Mouse (Mus musculus): Measurements from ENCODE around the gene Gm42791. TPM values are rescaled to one million over a fixed set of nuclear protein-coding genes. Genes with fewer than 3 reads are reported as not detected.

Gene Gm42791
- polyA plus RNA-seq, 1 experiment = not detected

GRCm38 (mm10) chr5:148890237-148890636 lies 104.7 kb downstream of the Gm42791 start:
- TF ChIP-seq POLR2A (IDR thresholded peaks at IDR 0.05; ENCODE audit: low read depth, low read length) = no peak
- no peak for TF ChIP-seq CTCF (conservative IDR thresholded peaks at IDR 0.05; ENCODE audit: insufficient read depth, insufficient read length, low read depth, low read length)
- no peaks in the 10 kb centered on the region for H3K27me3 ChIP-seq (replicated peaks; ENCODE audit: control insufficient read depth, insufficient read depth, low read length)
- 98% methylated on average over 4 of the region's 4 CpGs for WGBS
- H3K4me1 ChIP-seq (ENCODE audit: control insufficient read depth, insufficient read depth, low read length) = peaks cover 4% of the 10 kb centered on the region; the same call in 1 of the 2 replicates
- DNase-seq = no peak
- no peak overlapping the region for H3K4me3 ChIP-seq (ENCODE audit: insufficient read depth, low read depth, low read length)
- no peaks in the 10 kb centered on the region; the same call in 1 of the 2 replicates for H3K36me3 ChIP-seq (ENCODE audit: control insufficient read depth, insufficient read depth, low read length)
- no peak overlapping the region for H3K27ac ChIP-seq (ENCODE audit: insufficient read depth, low read depth, low read length)

- H3K4me3 ChIP-seq (ENCODE audit: insufficient read depth, low read depth, low read length) = no peak overlapping the region
- 87% methylated on average over 6 of the region's 6 CpGs for WGBS
- H3K36me3 ChIP-seq (ENCODE audit: control insufficient read depth, insufficient read depth, low read length) = no peaks in the 10 kb centered on the region; the same call in 1 of the 2 replicates
- DNase-seq = no peak
- H3K27me3 ChIP-seq (replicated peaks; ENCODE audit: control insufficient read depth, insufficient read depth, low read length) = no peaks in the 10 kb centered on the region
- H3K4me1 ChIP-seq (ENCODE audit: control insufficient read depth, insufficient read depth, low read length) = no peaks in the 10 kb centered on the region
- H3K27ac ChIP-seq (ENCODE audit: insufficient read depth, low read depth, low read length) = no peak overlapping the region
- no peak for TF ChIP-seq POLR2A (IDR thresholded peaks at IDR 0.05; ENCODE audit: low read depth, low read length)
- TF ChIP-seq CTCF (conservative IDR thresholded peaks at IDR 0.05; ENCODE audit: insufficient read depth, insufficient read length, low read depth, low read length) = no peak
These were observed 106.9 kb downstream of the Gm42791 start for GRCm38 (mm10) chr5:148888032-148888431.

- H3K4me1 ChIP-seq (ENCODE audit: control insufficient read depth, insufficient read depth, low read length) = no peaks in the 10 kb centered on the region
- H3K36me3 ChIP-seq (ENCODE audit: control insufficient read depth, insufficient read depth, low read length) = no peaks in the 10 kb centered on the region; the same call in 1 of the 2 replicates
- WGBS = 43% methylated on average over 22 of the region's 22 CpGs
- no peak overlapping the region for H3K4me3 ChIP-seq (ENCODE audit: insufficient read depth, low read depth, low read length)
- peak; percentile 45 for DNase-seq
- no peak for TF ChIP-seq POLR2A (IDR thresholded peaks at IDR 0.05; ENCODE audit: low read depth, low read length)
- no peak for TF ChIP-seq CTCF (conservative IDR thresholded peaks at IDR 0.05; ENCODE audit: insufficient read depth, insufficient read length, low read depth, low read length)
- H3K27ac ChIP-seq (ENCODE audit: insufficient read depth, low read depth, low read length) = no peak overlapping the region
- H3K27me3 ChIP-seq (replicated peaks; ENCODE audit: control insufficient read depth, insufficient read depth, low read length) = no peaks in the 10 kb centered on the region
These were observed 108.9 kb downstream of the Gm42791 start for GRCm38 (mm10) chr5:148885821-148886609.

- no peaks in the 10 kb centered on the region for H3K27me3 ChIP-seq (replicated peaks; ENCODE audit: control insufficient read depth, insufficient read depth, low read length)
- TF ChIP-seq CTCF (conservative IDR thresholded peaks at IDR 0.05; ENCODE audit: insufficient read depth, insufficient read length, low read depth, low read length) (no peak), POLR2A (IDR thresholded peaks at IDR 0.05; ENCODE audit: low read depth, low read length) (no peak)
- H3K27ac ChIP-seq (ENCODE audit: insufficient read depth, low read depth, low read length) = no peak overlapping the region
- 90% methylated on average over 8 of the region's 8 CpGs for WGBS
- no peak for DNase-seq
- H3K4me3 ChIP-seq (ENCODE audit: insufficient read depth, low read depth, low read length) = no peak overlapping the region
- H3K36me3 ChIP-seq (ENCODE audit: control insufficient read depth, insufficient read depth, low read length) = no peaks in the 10 kb centered on the region
- H3K4me1 ChIP-seq (ENCODE audit: control insufficient read depth, insufficient read depth, low read length) = no peaks in the 10 kb centered on the region
These were observed 111.3 kb downstream of the Gm42791 start for GRCm38 (mm10) chr5:148883671-148884070.

- Histone ChIP-seq H3K36me3 (ENCODE audit: control insufficient read depth, insufficient read depth, low read length) (peaks cover 2% of the 10 kb centered on the region; the same call in 1 of the 2 replicates), H3K4me3 (ENCODE audit: insufficient read depth, low read depth, low read length) (no peak overlapping the region), H3K27ac (ENCODE audit: insufficient read depth, low read depth, low read length) (no peak overlapping the region), H3K27me3 (replicated peaks; ENCODE audit: control insufficient read depth, insufficient read depth, low read length) (no peaks in the 10 kb centered on the region), H3K4me1 (ENCODE audit: control insufficient read depth, insufficient read depth, low read length) (no peaks in the 10 kb centered on the region)
- DNase-seq = no peak
- WGBS = 92% methylated on average over 6 of the region's 6 CpGs
- peak; percentile 47 for TF ChIP-seq CTCF (conservative IDR thresholded peaks at IDR 0.05; ENCODE audit: insufficient read depth, insufficient read length, low read depth, low read length)
- no peak for TF ChIP-seq POLR2A (IDR thresholded peaks at IDR 0.05; ENCODE audit: low read depth, low read length)
These were observed 115.7 kb downstream of the Gm42791 start for GRCm38 (mm10) chr5:148879218-148879617.

- H3K27me3 ChIP-seq (replicated peaks; ENCODE audit: control insufficient read depth, insufficient read depth, low read length) = no peaks in the 10 kb centered on the region
- H3K4me3 ChIP-seq (ENCODE audit: insufficient read depth, low read depth, low read length) = no peak overlapping the region
- TF ChIP-seq CTCF (conservative IDR thresholded peaks at IDR 0.05; ENCODE audit: insufficient read depth, insufficient read length, low read depth, low read length) = no peak
- no peak for TF ChIP-seq POLR2A (IDR thresholded peaks at IDR 0.05; ENCODE audit: low read depth, low read length)
- WGBS = 86% methylated on average over 8 of the region's 8 CpGs
- H3K4me1 ChIP-seq (ENCODE audit: control insufficient read depth, insufficient read depth, low read length) = no peaks in the 10 kb centered on the region
- no peak overlapping the region for H3K27ac ChIP-seq (ENCODE audit: insufficient read depth, low read depth, low read length)
- DNase-seq = no peak
- H3K36me3 ChIP-seq (ENCODE audit: control insufficient read depth, insufficient read depth, low read length) = peaks cover 2% of the 10 kb centered on the region; the same call in 1 of the 2 replicates
These were observed 121.8 kb downstream of the Gm42791 start for GRCm38 (mm10) chr5:148873116-148873515.

- Histone ChIP-seq H3K36me3 (ENCODE audit: control insufficient read depth, insufficient read depth, low read length) (no peaks in the 10 kb centered on the region), H3K4me3 (ENCODE audit: insufficient read depth, low read depth, low read length) (no peak overlapping the region), H3K27me3 (replicated peaks; ENCODE audit: control insufficient read depth, insufficient read depth, low read length) (no peaks in the 10 kb centered on the region), H3K27ac (ENCODE audit: insufficient read depth, low read depth, low read length) (no peak overlapping the region), H3K4me1 (ENCODE audit: control insufficient read depth, insufficient read depth, low read length) (no peaks in the 10 kb centered on the region)
- WGBS = 76% methylated on average over 3 of the region's 3 CpGs
- DNase-seq = no peak
- TF ChIP-seq POLR2A (IDR thresholded peaks at IDR 0.05; ENCODE audit: low read depth, low read length) (no peak), CTCF (conservative IDR thresholded peaks at IDR 0.05; ENCODE audit: insufficient read depth, insufficient read length, low read depth, low read length) (no peak)
These were observed 125.4 kb downstream of the Gm42791 start for GRCm38 (mm10) chr5:148869583-148869982.
